Mouse (Mus musculus) hindbrain, embryonic 13.5 days (tissue): ENCODE measurements at regions not wholly inside any gene's neighbourhood (a gene's known extent, or its start where the extent isn't known, plus 50 kb on each side); places are given as distances from the start of the nearest gene placed in this dataset.

Source experiments
- ATAC-seq: fragments of 200-750 bp; cut with Nextera tagmentation; 2 replicates; pipeline ENCODE4 v1.8.0; 2017; ENCODE audit warnings: moderate TSS enrichment; ENCODE audit not compliant: low FRiP score
- H3K27ac ChIP-seq: fragments of 300-500 bp; sonication (generic); 2 replicates; pipeline ENCODE4 v1.5.1; 2015; ENCODE audit warnings: inconsistent platforms, mild to moderate bottlenecking, moderate library complexity
- H3K27me3 ChIP-seq: fragments of 300-500 bp; sonication (generic); 2 replicates; pipeline ENCODE4 v1.6.1; 2015; ENCODE audit warnings: mild to moderate bottlenecking, inconsistent platforms
- H3K36me3 ChIP-seq: fragments of 300-500 bp; sonication (generic); 2 replicates; pipeline ENCODE4 v1.6.1; 2015; ENCODE audit warnings: mild to moderate bottlenecking, inconsistent platforms
- H3K4me1 ChIP-seq: fragments of 300-500 bp; sonication (generic); replicated peaks from 2 replicates; pipeline ENCODE4 v1.6.1; 2015; ENCODE audit warnings: inconsistent platforms
- H3K4me2 ChIP-seq: fragments of 300-500 bp; sonication (generic); 2 replicates; pipeline ENCODE4 v1.6.1; 2015; ENCODE audit warnings: inconsistent platforms, mild to moderate bottlenecking, moderate library complexity
- H3K4me3 ChIP-seq: fragments of 300-500 bp; sonication (generic); 2 replicates; pipeline ENCODE4 v1.5.1; 2015; ENCODE audit warnings: mild to moderate bottlenecking, inconsistent platforms
- H3K9ac ChIP-seq: fragments of 300-500 bp; sonication (generic); 2 replicates; pipeline ENCODE4 v1.6.1; 2015; ENCODE audit warnings: mild to moderate bottlenecking, inconsistent platforms
- H3K9me3 ChIP-seq: fragments of 300-500 bp; sonication (generic); 2 replicates; pipeline ENCODE4 v1.6.1; 2016; ENCODE audit warnings: inconsistent platforms
- WGBS: fragments of 180-500 bp; shearing (Covaris S2); methylation state at CpG from one replicate; pipeline ENCODE4 v1.1.7; 2015; 5-methylcytosine and 5-hydroxymethylcytosine counted together

GRCm38 (mm10) chr12:99099881-99100280 is 179.5 kb downstream of the Ttc8 start:
- H3K36me3 ChIP-seq = no peaks in the 10 kb centered on the region
- no peak overlapping the region for H3K4me3 ChIP-seq
- H3K9me3 ChIP-seq = no peaks in the 10 kb centered on the region
- 0 out of 2 replicates have a peak, but pooled peaks cover 3% of the 10 kb centered on the region for H3K27me3 ChIP-seq
- 92% methylated on average over 7 of the region's 7 CpGs for WGBS
- no peak overlapping the region for H3K4me2 ChIP-seq
- H3K9ac ChIP-seq = no peak overlapping the region
- H3K4me1 ChIP-seq = 0 out of 2 replicates have a peak, but pooled peaks cover 6% of the 10 kb centered on the region
- ATAC-seq = no peak
- H3K27ac ChIP-seq = no peak overlapping the region

DNA sequence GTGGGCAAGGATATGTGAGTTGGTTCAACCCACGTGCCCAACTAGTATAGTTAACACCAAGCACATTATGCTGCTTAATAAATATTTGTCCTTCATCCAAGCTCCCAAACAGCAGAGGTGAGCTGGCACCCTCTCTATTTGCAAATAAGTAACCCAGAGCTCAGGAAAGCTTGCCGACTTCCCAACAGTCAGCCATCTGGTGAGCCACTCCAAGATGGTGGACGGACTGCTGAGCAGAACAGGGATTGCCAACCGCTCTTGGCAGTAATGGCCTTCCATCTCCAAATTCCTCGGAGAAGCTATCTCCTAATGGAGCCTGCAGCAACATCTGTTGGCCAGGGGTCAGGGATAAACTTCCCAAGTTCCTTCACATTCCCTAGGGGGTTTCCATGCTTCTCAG is 188.2 kb downstream of the Ttc8 start:
- WGBS = 94% methylated on average over 5 of the region's 5 CpGs

GRCm38 (mm10) chr12:99113781-99114180 is 193.4 kb downstream of the Ttc8 start:
- Histone ChIP-seq H3K4me3 (no peak overlapping the region), H3K9me3 (no peaks in the 10 kb centered on the region), H3K9ac (no peak overlapping the region), H3K27me3 (no peaks in the 10 kb centered on the region), H3K36me3 (no peaks in the 10 kb centered on the region), H3K4me1 (peaks cover 4% of the 10 kb centered on the region), H3K4me2 (no peak overlapping the region), H3K27ac (no peak overlapping the region)
- ATAC-seq = no peak
- 88% methylated on average over 2 of the region's 2 CpGs for WGBS

More for the DNA sequence above, 188.2 kb downstream of the Ttc8 start:
- Histone ChIP-seq H3K36me3 (no peaks in the 10 kb centered on the region), H3K9ac (no peak overlapping the region), H3K4me3 (no peak overlapping the region), H3K27ac (no peak overlapping the region), H3K9me3 (no peaks in the 10 kb centered on the region), H3K4me1 (no peaks in the 10 kb centered on the region), H3K27me3 (no peaks in the 10 kb centered on the region), H3K4me2 (no peak overlapping the region)
- ATAC-seq = no peak

GRCm38 (mm10) chr12:99116491-99116890 is 196.1 kb downstream of the Ttc8 start:
- H3K4me2 ChIP-seq = no peak overlapping the region
- 58% methylated on average over 7 of the region's 7 CpGs for WGBS
- ATAC-seq = no peak
- H3K36me3 ChIP-seq = no peaks in the 10 kb centered on the region
- H3K9me3 ChIP-seq = no peaks in the 10 kb centered on the region
- no peak overlapping the region for H3K27ac ChIP-seq
- no peak overlapping the region for H3K9ac ChIP-seq
- peaks cover 4% of the 10 kb centered on the region for H3K4me1 ChIP-seq
- H3K4me3 ChIP-seq = no peak overlapping the region
- no peaks in the 10 kb centered on the region for H3K27me3 ChIP-seq

- Histone ChIP-seq H3K9ac (no peak overlapping the region), H3K4me3 (no peak overlapping the region), H3K9me3 (no peaks in the 10 kb centered on the region), H3K27ac (no peak overlapping the region), H3K27me3 (no peaks in the 10 kb centered on the region), H3K36me3 (no peaks in the 10 kb centered on the region), H3K4me1 (peaks cover 4% of the 10 kb centered on the region), H3K4me2 (no peak overlapping the region)
- ATAC-seq = no peak
- WGBS = 93% methylated on average over 12 of the region's 12 CpGs
Measured at GRCm38 (mm10) chr12:99118381-99119115, 198.2 kb downstream of the Ttc8 start.

DNA sequence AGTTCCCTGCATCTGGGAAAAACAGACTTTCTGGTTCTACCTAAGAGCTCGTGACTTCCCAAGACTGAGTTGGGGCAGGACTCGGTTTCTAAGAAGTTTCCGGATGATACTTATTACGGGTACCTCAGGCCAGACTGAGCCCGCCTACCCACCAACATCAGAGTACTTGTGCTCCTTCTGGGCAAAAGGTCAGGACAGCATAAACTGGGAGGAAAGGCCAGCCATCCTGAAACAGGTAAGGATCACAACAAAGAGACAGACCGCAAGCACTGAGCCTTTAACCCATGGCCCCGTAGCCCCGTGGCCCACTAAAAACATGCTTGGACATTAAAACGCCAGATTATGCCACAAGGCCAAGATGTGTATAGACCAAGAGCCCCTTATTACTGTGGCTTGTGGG is 199.6 kb downstream of the Ttc8 start:
- WGBS = 71% methylated on average over 9 of the region's 9 CpGs
- H3K27me3 ChIP-seq = no peaks in the 10 kb centered on the region
- no peak overlapping the region for H3K4me2 ChIP-seq
- no peak for ATAC-seq
- no peaks in the 10 kb centered on the region for H3K9me3 ChIP-seq
- H3K9ac ChIP-seq = no peak overlapping the region
- no peak overlapping the region for H3K27ac ChIP-seq
- peaks cover 4% of the 10 kb centered on the region for H3K4me1 ChIP-seq
- no peak overlapping the region for H3K4me3 ChIP-seq
- H3K36me3 ChIP-seq = no peaks in the 10 kb centered on the region

DNA sequence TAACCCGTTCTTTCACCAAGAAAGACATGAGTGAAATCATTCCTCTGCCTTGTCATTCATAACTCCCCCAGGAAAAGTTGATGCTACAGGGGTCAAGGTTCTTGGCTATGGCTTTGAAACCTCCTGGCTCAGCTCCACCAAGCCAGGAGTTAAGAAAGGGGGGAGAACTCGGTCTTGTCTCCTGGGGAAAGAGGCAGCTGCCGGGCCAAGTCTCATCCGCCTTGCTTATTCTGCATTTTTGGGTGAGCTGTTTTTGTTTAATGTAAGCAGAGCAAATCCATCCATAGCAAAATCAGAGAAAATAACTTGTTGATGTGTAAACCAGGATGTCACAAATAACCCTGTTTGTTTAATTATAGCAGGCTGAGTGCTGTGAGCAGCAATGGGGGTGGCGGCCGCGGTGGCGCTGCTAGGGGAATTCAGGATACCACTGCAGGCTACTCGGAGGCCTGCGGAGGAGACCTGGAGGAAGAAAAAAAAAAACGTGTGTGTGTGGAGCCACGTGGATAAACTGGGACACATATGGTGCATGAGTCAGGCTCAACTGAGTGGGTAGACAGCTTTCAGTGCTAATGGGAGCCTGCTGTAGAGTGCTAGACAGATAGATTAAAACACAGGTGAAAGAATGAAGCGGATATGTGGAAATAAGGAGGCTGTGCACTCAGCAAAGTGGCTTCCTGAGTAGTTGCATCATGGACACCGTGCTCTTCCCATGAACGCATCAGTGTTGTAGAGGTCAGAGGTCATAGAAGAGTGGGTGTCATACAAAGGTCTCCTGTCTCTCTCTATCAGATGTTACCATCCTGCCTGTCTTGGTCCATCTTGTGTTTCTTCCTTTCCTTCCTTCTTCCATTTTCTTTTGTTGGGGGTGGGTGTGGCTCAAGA is 203.5 kb downstream of the Ttc8 start:
- Histone ChIP-seq H3K27me3 (no peaks in the 10 kb centered on the region), H3K4me1 (no peaks in the 10 kb centered on the region), H3K36me3 (no peaks in the 10 kb centered on the region), H3K9me3 (no peaks in the 10 kb centered on the region), H3K27ac (no peak overlapping the region), H3K4me3 (no peak overlapping the region), H3K9ac (no peak overlapping the region), H3K4me2 (no peak overlapping the region)
- WGBS = 77% methylated on average over 15 of the region's 15 CpGs
- ATAC-seq = no peak

DNA sequence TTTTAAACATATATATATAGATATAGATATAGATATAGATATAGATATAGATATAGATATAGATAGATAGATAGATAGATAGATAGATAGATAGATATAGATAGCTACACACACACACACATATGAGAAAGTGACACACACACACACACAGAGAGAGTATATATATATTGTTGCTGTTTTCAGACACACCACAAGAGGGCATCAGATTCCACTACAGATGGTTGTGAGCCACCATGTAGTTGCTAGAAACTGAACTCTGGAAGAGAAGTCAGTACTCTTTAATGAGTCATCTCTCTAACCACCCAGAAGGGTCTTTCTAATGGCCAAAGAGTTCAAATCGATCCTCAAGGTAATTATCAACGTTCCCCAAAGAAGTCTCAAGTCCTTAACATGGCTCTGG is 205.8 kb downstream of the Ttc8 start:
- Histone ChIP-seq H3K4me3 (no peak overlapping the region), H3K4me1 (no peaks in the 10 kb centered on the region), H3K4me2 (no peak overlapping the region), H3K27me3 (no peaks in the 10 kb centered on the region), H3K27ac (no peak overlapping the region), H3K9ac (no peak overlapping the region), H3K36me3 (no peaks in the 10 kb centered on the region), H3K9me3 (no peaks in the 10 kb centered on the region)
- 96% methylated on average over 2 of the region's 2 CpGs for WGBS
- no peak for ATAC-seq
